Mouse (Mus musculus) E14TG2a.4 (cell line): Measurements from ENCODE around the gene Nmnat1.
"Not testable (repeated sequence)": the region's sequence is repeated elsewhere in the genome, so short reads cannot be mapped to it uniquely, and the experiment has no call there.

Experiments
- H3K27me3 ChIP-seq: 2 replicates; pipeline ENCODE4 v1.6.1; 2014; ENCODE audit warnings: low read length, control low read depth; ENCODE audit not compliant: insufficient read depth
- H3K36me3 ChIP-seq: 2 replicates; pipeline ENCODE4 v1.6.1; 2014; ENCODE audit warnings: low read length, control low read depth; ENCODE audit not compliant: insufficient read depth
- H3K4me1 ChIP-seq: replicated peaks from 2 replicates; pipeline ENCODE4 v1.6.1; 2014; ENCODE audit warnings: low read depth, low read length, control low read depth
- H3K4me3 ChIP-seq: replicated peaks from 2 replicates; pipeline ENCODE4 v1.5.1; 2014; ENCODE audit warnings: mild to moderate bottlenecking, low read length
- H3K9me3 ChIP-seq: 2 replicates; pipeline ENCODE4 v1.6.1; 2014; ENCODE audit warnings: low read length, control low read depth
- CTCF ChIP-seq: conservative IDR thresholded peaks from 2 replicates; pipeline ENCODE4 v1.5.1; 2014; ENCODE audit warnings: low read length
- NANOG ChIP-seq: IDR thresholded peaks from 2 replicates; pipeline ENCODE4 v1.6.1; 2014; ENCODE audit warnings: borderline replicate concordance, low read length, mixed read lengths
- POU5F1 ChIP-seq: IDR thresholded peaks from 2 replicates; pipeline ENCODE4 v1.6.1; 2014; ENCODE audit warnings: low read length, borderline replicate concordance

The Nmnat1 gene

DNA sequence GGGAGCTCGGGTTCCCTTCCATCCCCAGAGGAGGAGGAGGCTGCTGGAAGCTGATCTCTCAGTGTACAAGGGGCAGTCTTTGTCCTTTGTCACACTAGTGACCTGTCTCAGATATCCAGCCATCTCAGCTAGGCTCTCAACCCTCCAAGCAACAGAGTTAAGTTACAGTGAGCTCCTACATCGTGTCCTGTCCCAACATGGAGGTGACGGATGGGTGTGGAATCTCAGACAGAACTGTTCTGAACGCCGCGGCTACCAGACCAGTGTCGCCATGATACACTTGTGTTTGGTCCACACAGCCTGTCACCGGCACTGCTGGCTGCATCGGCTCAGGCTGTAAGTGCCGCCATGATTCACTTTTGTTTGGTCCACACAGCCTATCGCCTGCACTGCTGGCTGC, 7.9 kb downstream of the Nmnat1 start, which contains the start of gene Tmem274:
Gene Tmem274, plus strand, starts transcription at position 301 of the 400 bp plus-strand sequence.
- H3K4me1 ChIP-seq = peaks cover 46% of the 10 kb centered on the region
- no peaks in the 10 kb centered on the region for H3K27me3 ChIP-seq
- peaks cover 10% of the 10 kb centered on the region for H3K36me3 ChIP-seq
- TF ChIP-seq NANOG = no peak
- TF ChIP-seq CTCF = no peak
- no peak for TF ChIP-seq POU5F1
- H3K4me3 ChIP-seq = peak within 1 kb of the TSS; percentile 6
- no peaks in the 10 kb centered on the region for H3K9me3 ChIP-seq

- Histone ChIP-seq H3K27me3 (no peaks in the 10 kb centered on the region), H3K9me3 (no peaks in the 10 kb centered on the region), H3K4me3 (no peak overlapping the region), H3K36me3 (peaks cover 19% of the 10 kb centered on the region), H3K4me1 (peaks cover 41% of the 10 kb centered on the region)
- TF ChIP-seq POU5F1 (no peak), CTCF (no peak), NANOG (no peak)
Observed at GRCm38 (mm10) chr4:149475096-149475495, 9.9 kb downstream of the Nmnat1 start.

GRCm38 (mm10) chr4:149469557-149469956, 15.4 kb downstream of the Nmnat1 start:
- peaks cover 26% of the 10 kb centered on the region for H3K4me1 ChIP-seq
- TF ChIP-seq POU5F1 (no peak), CTCF (no peak), NANOG (no peak)
- peaks cover 30% of the 10 kb centered on the region for H3K36me3 ChIP-seq
- H3K4me3 ChIP-seq = no peak overlapping the region
- no peaks in the 10 kb centered on the region for H3K9me3 ChIP-seq
- H3K27me3 ChIP-seq = no peaks in the 10 kb centered on the region

DNA sequence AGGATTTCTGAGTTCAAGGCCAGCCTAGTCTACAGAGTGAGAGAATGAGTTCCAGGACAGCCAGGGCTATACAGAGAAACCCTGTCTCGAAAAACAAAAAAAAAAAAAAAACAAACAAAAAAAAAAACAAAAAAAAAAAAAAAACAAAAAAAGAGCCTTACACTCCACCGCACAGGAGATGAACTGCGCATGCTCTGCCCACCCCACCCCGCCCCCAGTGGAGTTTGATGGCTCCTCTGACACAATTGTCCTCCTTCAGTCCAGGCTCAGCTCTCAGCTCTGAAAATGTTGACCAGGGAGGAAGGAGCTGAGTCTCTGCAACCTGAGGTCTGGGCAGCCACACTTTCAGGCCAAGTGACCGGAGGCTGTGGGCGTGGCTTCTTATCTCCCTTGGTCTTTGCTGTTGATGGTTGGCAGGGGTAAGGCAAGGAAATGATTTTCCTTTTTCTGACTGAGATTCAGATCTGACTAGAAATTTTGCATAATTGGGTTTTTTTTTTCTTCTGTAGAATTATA, 21.5 kb downstream of the Nmnat1 start:
- Histone ChIP-seq H3K9me3 (no peaks in the 10 kb centered on the region), H3K27me3 (no peaks in the 10 kb centered on the region), H3K36me3 (peaks cover 7% of the 10 kb centered on the region), H3K4me3 (no peak overlapping the region), H3K4me1 (peaks cover 26% of the 10 kb centered on the region)
- no peak for TF ChIP-seq NANOG
- TF ChIP-seq CTCF = no peak
- TF ChIP-seq POU5F1 = no peak

GRCm38 (mm10) chr4:149462305-149462971, 22.6 kb downstream of the Nmnat1 start:
- no peak overlapping the region for H3K4me3 ChIP-seq
- peaks cover 26% of the 10 kb centered on the region for H3K4me1 ChIP-seq
- 0 out of 2 replicates have a peak, but pooled peaks cover under 1% of the 10 kb centered on the region for H3K36me3 ChIP-seq
- H3K9me3 ChIP-seq = no peaks in the 10 kb centered on the region
- no peak for TF ChIP-seq CTCF
- no peak for TF ChIP-seq NANOG
- no peak for TF ChIP-seq POU5F1
- no peaks in the 10 kb centered on the region; the same call in 1 of the 2 replicates for H3K27me3 ChIP-seq

DNA sequence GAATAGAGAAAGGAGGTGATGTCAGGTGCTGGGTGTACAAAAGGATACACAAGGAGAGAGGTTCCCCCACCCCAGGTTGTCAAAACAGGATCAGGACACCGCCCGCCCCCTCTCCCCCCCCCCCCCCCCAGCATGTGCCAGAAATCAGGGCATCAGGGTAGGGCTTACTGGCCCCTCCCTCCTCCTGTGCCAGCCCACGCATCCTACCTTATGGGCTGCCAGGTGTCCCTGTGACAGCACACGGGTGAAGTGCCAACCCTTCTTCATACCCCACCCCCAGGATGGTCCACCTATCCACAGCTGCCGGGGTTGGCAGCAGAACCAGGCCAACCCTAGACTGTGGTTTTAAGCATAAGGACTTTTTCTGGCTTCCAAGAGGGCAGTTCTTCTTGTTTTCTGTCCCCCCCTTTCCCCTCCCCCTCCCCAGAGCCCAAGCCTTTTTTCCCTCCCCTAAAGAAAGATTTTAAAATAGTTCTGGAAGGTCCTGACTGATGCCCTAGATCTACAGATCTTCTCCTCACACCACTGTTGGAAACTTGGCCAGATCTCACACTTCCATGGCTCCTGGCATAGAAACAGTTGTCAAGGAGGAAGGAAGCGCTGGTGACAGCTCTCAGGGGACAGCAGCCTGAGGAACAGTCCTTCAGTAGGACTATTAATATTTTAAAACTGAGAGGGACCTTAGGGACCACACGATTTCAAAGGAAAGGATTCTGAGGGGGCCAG, 23.3 kb downstream of the Nmnat1 start:
- Histone ChIP-seq H3K9me3 (no peaks in the 10 kb centered on the region), H3K36me3 (no peaks in the 10 kb centered on the region), H3K4me3 (no peak overlapping the region), H3K27me3 (no peaks in the 10 kb centered on the region; the same call in 1 of the 2 replicates), H3K4me1 (peaks cover 26% of the 10 kb centered on the region)
- no peak for TF ChIP-seq NANOG
- no peak for TF ChIP-seq CTCF
- TF ChIP-seq POU5F1 = no peak

DNA sequence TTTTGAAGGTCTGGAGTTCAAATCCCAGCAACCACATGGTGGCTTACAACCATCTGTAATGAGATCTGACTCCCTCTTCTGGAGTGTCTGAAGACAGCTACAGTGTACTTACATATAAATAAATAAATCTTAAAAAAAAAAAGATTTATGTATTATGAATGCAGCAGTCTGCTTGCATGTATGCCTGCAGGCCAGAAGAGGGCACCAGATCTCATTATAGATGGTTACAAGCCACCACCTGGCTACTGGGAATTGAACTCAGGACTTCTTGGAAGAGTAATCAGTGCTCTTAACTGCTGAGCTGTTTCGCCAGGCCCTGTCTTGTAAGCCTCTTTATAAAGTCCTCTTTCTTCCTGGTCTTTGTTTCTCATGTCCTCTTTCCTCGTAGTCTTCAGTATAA, 24.5 kb downstream of the Nmnat1 start:
- H3K36me3 ChIP-seq, H3K4me3 ChIP-seq, H3K27me3 ChIP-seq, H3K9me3 ChIP-seq: not testable (repeated sequence)
- peaks cover 19% of the 10 kb centered on the region for H3K4me1 ChIP-seq

GRCm38 (mm10) chr4:149459425-149459824, 25.6 kb downstream of the Nmnat1 start:
- Histone ChIP-seq H3K27me3 (peaks cover 5% of the 10 kb centered on the region), H3K9me3 (no peaks in the 10 kb centered on the region), H3K36me3 (no peaks in the 10 kb centered on the region), H3K4me1 (peaks cover 17% of the 10 kb centered on the region), H3K4me3 (no peak overlapping the region)
- TF ChIP-seq POU5F1 (no peak), NANOG (no peak), CTCF (no peak)

DNA sequence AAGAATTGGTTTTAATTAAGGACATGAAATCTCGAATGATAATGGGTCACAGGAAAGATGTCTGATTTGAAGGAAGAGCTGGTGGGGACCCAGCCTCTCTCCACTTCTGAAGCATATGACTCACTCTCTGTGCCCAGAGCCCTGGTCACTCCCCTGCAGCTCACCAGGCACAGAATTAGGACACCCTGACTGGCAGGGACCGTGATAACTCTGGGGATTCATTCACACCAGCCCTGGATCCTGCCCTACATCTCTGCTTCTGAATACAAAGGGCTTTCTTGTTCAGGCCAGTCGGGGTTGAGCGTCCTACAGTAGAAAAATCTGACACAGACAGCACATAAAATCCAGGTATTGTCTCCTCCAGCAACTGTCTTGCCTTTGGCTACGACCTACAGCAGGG, 26.5 kb downstream of the Nmnat1 start:
- Histone ChIP-seq H3K9me3 (no peaks in the 10 kb centered on the region), H3K4me1 (peaks cover 21% of the 10 kb centered on the region), H3K36me3 (no peaks in the 10 kb centered on the region), H3K4me3 (no peak overlapping the region), H3K27me3 (peaks cover 11% of the 10 kb centered on the region)
- TF ChIP-seq POU5F1 (no peak), CTCF (no peak), NANOG (no peak)
